24 mouse cellular contexts compared by ENCODE assay signal in genomic region chr17:6727996-6728610, GRCm38 (mm10). TPM values are rescaled to one million over a fixed set of nuclear protein-coding genes. Genes with fewer than 3 reads are reported as not detected.
DNase-seq lines count a peak whose midpoint lies in the region; ATAC-seq and TF ChIP-seq lines count a peak whose summit lies in the region.
"Had no signal": no experiment of that assay in that cellular context is flagged by ENCODE, and none has a peak within 500 bp of the region (broad histone marks: within the 10 kb centered on the region; RNA-seq: fewer than 3 reads in every experiment).

No protein-coding gene starts in this region.

- WGBS in heart, adult 2 months: 97% methylated on average over 12 of the region's 12 CpGs
- 50% methylated on average over 12 of the region's 12 CpGs for WGBS in intestine, postnatal 0 days
- WGBS in kidney, postnatal 0 days: 78% methylated on average over 12 of the region's 12 CpGs
- WGBS in stomach, embryonic 15.5 days: 71% methylated on average over 12 of the region's 12 CpGs
- 92% methylated on average over 12 of the region's 12 CpGs for WGBS in embryonic facial prominence, embryonic 10.5 days

- H3K4me3 ChIP-seq in heart, adult 2 months: no peak overlapping the region
- H3K4me3 ChIP-seq in intestine, postnatal 0 days (ENCODE audit: low read depth, low read length): no peak overlapping the region
- H3K4me3 ChIP-seq in kidney, postnatal 0 days (replicated peaks; ENCODE audit: low read depth, low read length): no peak overlapping the region
- no peak overlapping the region for H3K4me3 ChIP-seq in stomach, embryonic 15.5 days (replicated peaks)
- no peak overlapping the region for H3K4me3 ChIP-seq in embryonic facial prominence, embryonic 10.5 days
- H3K4me3 ChIP-seq: embryonic facial prominence, embryonic 12.5 days; erythroblast, embryonic 14.5 days; midbrain, embryonic 13.5 days; neural tube, embryonic 13.5 days had no signal

- no peaks in the 10 kb centered on the region for H3K27me3 ChIP-seq in heart, adult 2 months (ENCODE audit: control insufficient read depth, insufficient read depth, low read length)
- H3K27me3 ChIP-seq in intestine, postnatal 0 days (replicated peaks; ENCODE audit: control insufficient read depth, insufficient read depth, low read length): no peaks in the 10 kb centered on the region
- H3K27me3 ChIP-seq in kidney, postnatal 0 days (ENCODE audit: insufficient read depth, low read length): no peaks in the 10 kb centered on the region
- no peaks in the 10 kb centered on the region for H3K27me3 ChIP-seq in stomach, embryonic 15.5 days (replicated peaks)
- H3K27me3 ChIP-seq in embryonic facial prominence, embryonic 10.5 days (replicated peaks; ENCODE audit: low read depth, poor library complexity, severe bottlenecking): no peaks in the 10 kb centered on the region
- H3K27me3 ChIP-seq: CH12.LX; embryonic facial prominence, embryonic 12.5 days; midbrain, embryonic 13.5 days; neural tube, embryonic 13.5 days had no signal

- H3K9ac ChIP-seq in heart, adult 2 months (ENCODE audit: low read depth, low read length): no peak overlapping the region
- no peak overlapping the region for H3K9ac ChIP-seq in intestine, postnatal 0 days (ENCODE audit: low read depth, low read length)
- H3K9ac ChIP-seq in kidney, postnatal 0 days (ENCODE audit: low read depth, low read length): no peak overlapping the region
- H3K9ac ChIP-seq in stomach, embryonic 15.5 days: no peak overlapping the region
- H3K9ac ChIP-seq: embryonic facial prominence, embryonic 12.5 days; hindbrain, embryonic 14.5 days; midbrain, embryonic 13.5 days; neural tube, embryonic 13.5 days had no signal

- no peak for TF ChIP-seq EP300 in heart, adult 2 months (IDR thresholded peaks at IDR 0.05; ENCODE audit: insufficient read depth, low read depth, low read length)

- no peaks in the 10 kb centered on the region for H3K79me2 ChIP-seq in heart, adult 2 months (replicated peaks; ENCODE audit: control insufficient read depth, insufficient read depth, low read length)

- DNase-seq in heart, adult 11 months: peak; percentile 31
- DNase-seq in heart, adult 2 months: no peak
- peak; percentile 24 for DNase-seq in kidney, postnatal 0 days (ENCODE audit: low spot score)
- no peak for DNase-seq in ovary, postnatal 14 days (ENCODE audit: low spot score)
- DNase-seq in embryonic facial prominence, embryonic 10.5 days (ENCODE audit: low spot score): no peak
- DNase-seq: adrenal gland, postnatal 25 days; cerebellum, adult 11-12 months; gastrocnemius, postnatal 10 days; heart, adult 18-20 months; heart, postnatal 36 days; left cerebral cortex, postnatal 4 days; liver; lung, adult 18-20 months; lung, postnatal 14 days; spleen, adult 18-20 months had no signal

- no peaks in the 10 kb centered on the region for H3K36me3 ChIP-seq in heart, adult 2 months (ENCODE audit: control insufficient read depth, insufficient read depth, low read length)
- no peaks in the 10 kb centered on the region for H3K36me3 ChIP-seq in intestine, postnatal 0 days (ENCODE audit: control insufficient read depth, insufficient read depth)
- H3K36me3 ChIP-seq in kidney, postnatal 0 days (ENCODE audit: insufficient read depth, low read length): no peaks in the 10 kb centered on the region
- H3K36me3 ChIP-seq in stomach, embryonic 15.5 days: no peaks in the 10 kb centered on the region
- no peaks in the 10 kb centered on the region for H3K36me3 ChIP-seq in embryonic facial prominence, embryonic 10.5 days (replicated peaks)
- H3K36me3 ChIP-seq: embryonic facial prominence, embryonic 12.5 days; midbrain, embryonic 13.5 days; neural tube, embryonic 13.5 days had no signal

- no peaks in the 10 kb centered on the region for H3K4me1 ChIP-seq in heart, adult 2 months (ENCODE audit: control insufficient read depth, insufficient read depth, low read length)
- 0 out of 2 replicates have a peak, but pooled peaks cover 2% of the 10 kb centered on the region for H3K4me1 ChIP-seq in intestine, postnatal 0 days (replicated peaks; ENCODE audit: control insufficient read depth, insufficient read depth, low read length)
- H3K4me1 ChIP-seq in kidney, postnatal 0 days (replicated peaks; ENCODE audit: insufficient read depth, low read length): 0 out of 2 replicates have a peak, but pooled peaks cover 3% of the 10 kb centered on the region
- H3K4me1 ChIP-seq in stomach, embryonic 15.5 days: 0 out of 2 replicates have a peak, but pooled peaks cover 5% of the 10 kb centered on the region
- peaks cover 6% of the 10 kb centered on the region; the same call in 1 of the 2 replicates for H3K4me1 ChIP-seq in embryonic facial prominence, embryonic 10.5 days

- no peak for TF ChIP-seq POLR2A in heart, adult 2 months (IDR thresholded peaks at IDR 0.05; ENCODE audit: insufficient read depth, low read depth, low read length)

- TF ChIP-seq CTCF in heart, adult 2 months (IDR thresholded peaks at IDR 0.05): no peak
- no peak for TF ChIP-seq CTCF in intestine, postnatal 0 days (IDR thresholded peaks at IDR 0.05; ENCODE audit: low read depth)
- TF ChIP-seq CTCF in kidney, postnatal 0 days (IDR thresholded peaks at IDR 0.05; ENCODE audit: low read depth): no peak

- ATAC-seq in intestine, postnatal 0 days: peak; percentile 95
- peak; percentile 95 for ATAC-seq in kidney, postnatal 0 days (replicated peaks; ENCODE audit: low FRiP score, low read depth)
- peak; percentile 72 for ATAC-seq in stomach, embryonic 15.5 days (ENCODE audit: insufficient read depth, low FRiP score, low read depth)
- ATAC-seq in activated CD4-positive, CD25-positive, alpha-beta regulatory T cell, adult 4 months: no peak

- no peaks in the 10 kb centered on the region for H3K9me3 ChIP-seq in intestine, postnatal 0 days (ENCODE audit: control insufficient read depth)
- H3K9me3 ChIP-seq in kidney, postnatal 0 days (replicated peaks; ENCODE audit: low read length): no peaks in the 10 kb centered on the region
- H3K9me3 ChIP-seq in stomach, embryonic 15.5 days: no peaks in the 10 kb centered on the region
- no peaks in the 10 kb centered on the region for H3K9me3 ChIP-seq in embryonic facial prominence, embryonic 10.5 days
- H3K9me3 ChIP-seq: embryonic facial prominence, embryonic 12.5 days; midbrain, embryonic 13.5 days; neural tube, embryonic 13.5 days had no signal

- H3K4me2 ChIP-seq in intestine, postnatal 0 days (replicated peaks; ENCODE audit: low read depth): no peak overlapping the region; the same call in 1 of the 2 replicates
- H3K4me2 ChIP-seq in kidney, postnatal 0 days (ENCODE audit: low read length): no peak overlapping the region
- no peak overlapping the region for H3K4me2 ChIP-seq in stomach, embryonic 15.5 days
- H3K4me2 ChIP-seq: embryonic facial prominence, embryonic 12.5 days; hindbrain, embryonic 14.5 days; midbrain, embryonic 13.5 days; neural tube, embryonic 13.5 days had no signal

- intact Hi-C loops in heart, adult 2 months (cut with DNase I): no loop called here

- H3K27ac ChIP-seq in heart, adult 2 months: no peak overlapping the region
- peak overlapping the region; percentile 89 for H3K27ac ChIP-seq in intestine, postnatal 0 days (ENCODE audit: low read depth, low read length)
- peak overlapping the region; percentile 72 for H3K27ac ChIP-seq in kidney, postnatal 0 days
- no peak overlapping the region; the same call in 1 of the 2 replicates for H3K27ac ChIP-seq in stomach, embryonic 15.5 days
- no peak overlapping the region for H3K27ac ChIP-seq in embryonic facial prominence, embryonic 10.5 days (replicated peaks)
- H3K27ac ChIP-seq: embryonic facial prominence, embryonic 12.5 days; midbrain, embryonic 13.5 days; neural tube, embryonic 13.5 days had no signal

RNA-seq across cellular contexts. Expression of gene Ezr, which starts 54.5 kb away (rescaled TPM):
- 10 to 100 TPM; 33.4 to 35.7 TPM for total RNA-seq in heart, adult 2 months (2021)
- polyA plus RNA-seq in heart, adult 2 months (2012; rRNA removed): 24.2 TPM in 2 replicates
- 342 and 379 TPM in 2 replicates for polyA plus RNA-seq in intestine, postnatal 0 days (2015; fragmentation: Nextera tagmentation; extraction: Ambion mirVana)
- 281 and 313 TPM in 2 replicates for polyA plus RNA-seq in kidney, postnatal 0 days (2015; fragmentation: Nextera tagmentation; extraction: Ambion mirVana)
- polyA plus RNA-seq in stomach, embryonic 15.5 days (2015; fragmentation: Nextera tagmentation; extraction: Ambion mirVana): 223 and 228 TPM in 2 replicates
- polyA plus RNA-seq in activated CD4-positive, CD25-positive, alpha-beta regulatory T cell, adult 4 months (2017; shearing (Covaris generic)): 100 to 1,000 TPM; 112 to 143 TPM
- polyA plus RNA-seq in embryonic facial prominence, embryonic 10.5 days (2016; fragmentation: Nextera tagmentation; extraction: Ambion mirVana): 51.6 and 55.0 TPM in 2 replicates

Comparison
In these comparisons a context has a peak if more than half of its experiments do, and no peak if none do; other contexts are left out.
1. DNase-seq: peak in heart, adult 11 months (single experiment) and kidney, postnatal 0 days (single experiment); none in heart, adult 2 months (0 of 2), ovary, postnatal 14 days (single experiment) and embryonic facial prominence, embryonic 10.5 days (single experiment).
2. H3K27ac ChIP-seq: peak in intestine, postnatal 0 days (single experiment) and kidney, postnatal 0 days (single experiment); none in heart, adult 2 months (single experiment), stomach, embryonic 15.5 days (single experiment) and embryonic facial prominence, embryonic 10.5 days (single experiment).